Mouse (Mus musculus): ENCODE results near the gene Wdr25. TPM values are rescaled to one million over a fixed set of nuclear protein-coding genes. Genes with fewer than 3 reads are reported as not detected.

Wdr25 gene
- polyA plus RNA-seq, 1 experiment: 5.5 TPM

DNA sequence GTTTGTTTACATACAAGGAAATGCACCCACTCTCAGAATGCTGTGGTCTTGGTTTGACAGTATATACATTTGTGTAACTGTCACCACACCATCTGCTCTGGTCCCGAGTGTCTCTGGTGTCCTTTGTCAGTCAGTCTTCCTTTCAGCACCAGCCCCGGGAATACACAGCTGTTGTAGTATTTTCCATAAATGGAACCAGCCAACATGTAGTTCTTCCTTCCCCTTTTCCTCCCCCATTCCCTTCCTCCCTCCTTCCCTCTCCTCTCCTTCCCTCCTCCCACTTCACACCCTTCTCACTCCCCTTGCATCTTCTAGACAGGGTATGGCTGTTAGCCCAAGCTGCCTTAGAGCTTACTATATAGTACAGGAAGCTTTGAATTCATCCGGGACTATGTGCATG lies 36.0 kb downstream of the Wdr25 start:
- no peak for DNase-seq (ENCODE audit: low read depth, low spot score)
- WGBS: 64% methylated on average over 3 of the region's 3 CpGs

DNA sequence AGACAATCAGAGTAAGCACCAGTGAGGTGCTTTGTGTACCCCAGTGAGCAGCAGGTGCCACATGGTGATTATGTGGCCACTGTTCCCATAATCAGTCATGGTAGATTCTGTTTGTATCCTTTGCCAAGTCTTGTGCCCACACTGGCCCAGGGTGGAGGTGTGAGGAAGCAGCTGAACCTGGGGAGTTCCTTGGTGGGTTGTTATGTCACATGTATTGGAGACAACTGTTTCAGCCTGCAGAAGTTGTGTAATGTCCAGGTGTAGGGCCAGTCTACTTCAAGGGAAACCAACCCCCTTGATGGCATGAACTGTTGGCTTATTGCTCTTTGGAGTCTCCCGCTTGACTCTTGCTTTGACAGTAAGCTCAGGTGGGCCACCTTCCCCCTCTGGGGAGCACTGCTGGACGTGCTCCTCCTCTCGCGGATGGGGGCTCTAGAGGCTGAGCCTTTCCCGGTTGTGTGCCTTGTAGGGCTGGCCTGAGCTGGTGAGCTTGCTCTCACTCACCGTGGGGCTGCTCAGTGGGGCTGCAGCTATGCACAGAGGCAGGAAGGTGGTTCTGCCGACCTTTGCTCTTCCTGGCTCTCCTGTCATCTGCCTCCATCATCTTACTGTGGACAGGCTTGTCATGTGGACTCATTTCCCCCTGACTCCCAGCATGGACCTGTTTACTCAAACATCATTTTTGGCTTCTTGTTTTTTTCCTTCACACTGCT lies 38.1 kb downstream of the Wdr25 start:
- WGBS: 73% methylated on average over 7 of the region's 7 CpGs
- no peak for DNase-seq (ENCODE audit: low read depth, low spot score)

DNA sequence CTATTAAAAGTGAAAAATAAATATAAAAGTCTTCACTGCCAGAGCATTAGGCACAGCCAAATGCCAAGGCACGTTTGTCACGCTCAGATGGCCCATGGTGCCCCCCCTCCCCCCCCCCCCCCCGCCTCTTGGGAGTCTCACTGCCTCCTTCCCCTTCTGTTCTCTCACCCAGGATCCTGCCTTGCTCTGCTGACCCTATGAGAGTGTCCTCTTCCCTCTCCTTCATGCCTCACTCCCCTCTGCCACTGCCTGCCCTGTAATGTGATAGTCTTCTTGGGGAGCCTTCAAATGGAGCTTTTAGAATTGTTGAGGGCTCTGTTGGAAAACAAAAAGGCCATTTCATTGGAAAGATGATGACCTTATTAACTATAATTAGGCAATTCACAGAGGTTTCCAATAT lies 38.7 kb downstream of the Wdr25 start:
- WGBS: 60% methylated on average over 3 of the region's 3 CpGs
- DNase-seq (ENCODE audit: low read depth, low spot score): no peak

DNA sequence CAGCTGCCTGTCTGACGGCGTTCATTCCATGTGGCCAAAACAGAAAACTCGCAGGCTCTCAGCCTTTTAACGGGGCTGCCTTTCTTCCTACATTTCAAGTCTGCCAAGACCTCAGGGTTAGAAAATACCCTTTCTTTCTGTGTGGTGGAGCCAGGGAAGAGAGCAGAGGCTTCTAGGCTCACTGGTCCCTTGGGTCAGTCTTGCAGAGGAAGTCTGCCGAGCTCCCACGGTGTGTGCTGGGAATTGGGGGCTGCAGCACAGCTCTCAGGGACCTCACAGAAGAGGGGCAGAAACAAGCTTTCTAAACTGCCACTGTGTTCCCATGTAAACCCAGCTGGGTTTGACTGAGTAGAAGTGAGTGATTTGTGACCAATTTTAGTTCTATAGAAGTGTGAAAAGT lies 40.8 kb downstream of the Wdr25 start:
- DNase-seq (ENCODE audit: low read depth, low spot score): no peak
- WGBS: 85% methylated on average over 6 of the region's 6 CpGs

DNA sequence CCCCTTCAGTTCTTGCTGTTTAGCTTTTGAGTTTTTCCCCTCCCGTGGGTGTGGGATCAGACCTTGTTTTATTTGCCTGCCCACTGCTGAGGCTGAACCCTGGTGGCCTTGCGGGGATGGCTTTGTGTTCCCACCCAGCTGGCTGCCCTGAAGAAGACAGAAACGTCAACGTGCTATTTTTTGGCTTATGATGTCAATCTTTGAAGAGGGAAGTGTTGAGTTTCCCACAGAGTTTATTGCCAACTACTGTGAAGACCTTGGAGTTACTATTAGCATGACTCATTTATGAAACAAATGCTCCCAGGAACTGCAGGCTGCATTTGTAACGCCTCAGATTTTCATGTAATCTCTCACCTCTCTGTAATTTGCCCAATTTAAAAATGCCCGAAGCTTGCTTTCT lies 43.4 kb downstream of the Wdr25 start:
- no peak for DNase-seq (ENCODE audit: low read depth, low spot score)
- 12% methylated on average over 6 of the region's 6 CpGs for WGBS

DNA sequence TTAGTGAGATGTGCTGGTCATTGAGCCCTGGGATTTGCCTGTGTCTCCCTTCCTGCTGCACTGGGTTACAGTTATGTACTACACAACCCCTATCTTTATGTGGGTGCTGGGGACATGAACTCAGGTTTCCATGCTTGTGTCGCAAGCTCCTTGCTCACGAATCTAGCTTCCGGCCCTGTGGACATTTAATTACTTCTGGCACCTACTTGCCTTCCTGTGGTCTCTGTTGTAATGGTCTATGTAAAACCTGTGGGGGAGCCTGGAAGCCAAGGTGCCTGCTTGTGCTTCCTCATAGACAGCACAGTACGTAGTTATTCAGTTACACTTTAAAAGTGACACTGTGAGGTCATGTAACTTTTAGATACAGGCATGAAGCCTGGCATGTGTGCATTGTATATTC lies 44.1 kb downstream of the Wdr25 start:
- 67% methylated on average over 4 of the region's 4 CpGs for WGBS
- DNase-seq (ENCODE audit: low read depth, low spot score): no peak

DNA sequence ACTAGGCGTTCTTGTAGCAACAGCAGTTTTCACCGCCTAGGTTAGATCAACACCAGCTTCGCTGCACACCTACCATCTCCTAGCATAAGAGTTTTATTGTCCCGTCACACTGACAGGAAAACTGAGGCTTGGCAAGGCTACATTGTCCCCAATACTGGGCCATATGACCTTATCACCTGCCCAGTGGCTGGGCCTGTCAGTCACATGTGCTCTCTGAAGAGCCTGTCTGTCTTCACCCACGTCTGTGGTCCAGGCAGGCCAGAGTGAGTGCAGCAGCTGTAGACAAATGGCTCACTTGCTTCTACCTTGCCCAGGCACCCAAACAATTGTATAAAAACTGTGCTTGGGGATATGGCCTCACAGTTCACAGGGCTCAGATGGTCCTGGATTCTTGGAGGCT lies 45.4 kb downstream of the Wdr25 start:
- DNase-seq (ENCODE audit: low read depth, low spot score): no peak
- WGBS: 94% methylated on average over 5 of the region's 5 CpGs

DNA sequence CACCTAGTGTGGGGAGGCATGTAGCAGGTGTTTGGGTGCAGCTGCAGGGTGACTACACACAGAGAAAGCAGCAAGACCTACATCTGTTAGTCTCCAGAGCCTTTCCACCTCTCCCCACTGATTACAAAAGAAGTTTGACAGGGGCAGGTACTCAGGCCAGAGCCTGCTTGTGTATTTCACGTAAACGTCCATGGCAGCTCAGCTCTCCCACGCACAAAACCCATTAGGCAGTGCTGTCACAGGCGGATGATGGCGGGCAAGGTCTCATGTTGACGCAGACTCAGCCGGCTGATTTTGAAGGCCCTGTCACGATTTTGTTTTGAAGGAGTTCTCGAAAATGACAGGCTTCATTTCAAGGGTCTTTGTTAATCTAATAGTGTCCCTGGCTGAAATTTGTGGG lies 45.9 kb downstream of the Wdr25 start:
- no peak for DNase-seq (ENCODE audit: low read depth, low spot score)
- 91% methylated on average over 9 of the region's 9 CpGs for WGBS

DNA sequence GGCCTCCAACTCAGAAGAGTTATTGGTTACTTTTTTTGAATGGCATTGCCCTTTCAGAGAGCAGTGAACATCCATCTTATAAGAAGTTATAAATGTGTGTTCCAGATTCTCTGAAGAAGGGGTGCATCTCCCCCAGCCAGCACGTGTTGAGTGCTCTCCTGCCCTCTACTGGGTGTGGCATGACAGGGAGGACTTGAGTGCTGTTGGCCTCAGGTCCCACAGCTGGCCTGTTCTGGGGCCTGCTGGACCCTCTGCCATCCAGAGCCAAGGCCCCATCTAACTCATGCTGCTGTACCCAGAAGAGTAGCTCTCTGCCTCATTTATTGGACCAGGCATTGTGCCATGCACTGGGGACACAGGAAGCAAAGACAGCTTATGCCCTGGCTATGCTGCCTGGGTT lies 46.8 kb downstream of the Wdr25 start:
- WGBS: 37% methylated on average over 1 of the region's 1 CpGs

DNA sequence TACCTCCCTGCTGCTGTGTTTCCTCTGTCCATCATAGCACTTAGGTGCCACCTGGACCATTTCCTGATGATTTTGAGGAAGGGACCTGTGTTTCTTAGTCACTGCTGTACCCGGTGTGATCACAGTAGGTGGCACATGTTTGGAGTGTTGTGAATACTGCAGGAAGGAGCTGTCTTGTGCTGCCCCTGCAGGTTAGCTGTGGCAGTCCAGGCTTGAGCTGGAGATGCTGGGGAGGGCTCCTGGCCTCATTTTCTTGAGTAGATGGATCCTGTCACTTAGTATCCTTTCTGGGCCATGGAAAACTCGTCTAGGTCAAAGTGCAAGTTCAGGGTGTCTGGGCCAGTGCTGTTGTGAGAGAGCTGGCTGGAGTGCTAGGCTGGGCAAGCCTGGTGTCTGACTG lies 47.9 kb downstream of the Wdr25 start:
- 54% methylated on average over 2 of the region's 2 CpGs for WGBS
- DNase-seq (ENCODE audit: low read depth, low spot score): no peak

More for the DNA sequence above, 46.8 kb downstream of the Wdr25 start:
- DNase-seq (ENCODE audit: low read depth, low spot score): no peak

DNA sequence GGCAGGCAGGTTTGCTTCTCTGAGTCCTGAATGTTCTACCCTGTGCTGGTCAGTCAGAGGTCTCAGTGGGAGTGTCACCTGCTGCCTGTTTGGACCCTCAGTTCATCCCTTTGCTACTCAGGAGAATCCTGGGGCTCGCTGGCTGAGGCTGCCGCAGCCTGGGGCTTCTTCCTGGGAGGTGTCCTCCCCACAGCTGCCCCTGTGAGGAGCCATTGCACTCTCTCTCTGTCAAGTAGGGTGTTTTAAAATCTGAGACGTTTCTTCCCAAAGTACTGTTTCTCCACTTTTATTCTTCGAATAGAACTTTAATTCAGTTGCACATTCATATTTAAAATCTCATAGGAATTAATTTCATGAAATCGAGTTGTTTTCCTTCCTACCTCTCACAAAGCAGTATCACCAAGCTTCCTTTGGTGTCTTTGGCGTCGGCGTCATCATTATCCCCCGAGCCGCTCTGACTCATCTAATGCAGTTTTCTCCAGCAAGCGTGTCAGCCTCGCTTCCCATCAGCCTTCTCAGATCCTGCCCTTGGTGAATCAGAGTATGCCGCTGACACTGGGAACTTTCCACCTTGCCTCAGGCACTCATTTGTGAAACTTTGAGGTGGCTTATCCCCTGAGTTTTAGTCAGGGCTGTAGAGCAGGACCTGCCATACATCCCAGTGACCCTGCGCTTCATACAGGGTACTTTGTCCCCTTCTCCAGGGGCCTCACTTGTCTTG lies 48.9 kb downstream of the Wdr25 start:
- WGBS: 90% methylated on average over 14 of the region's 14 CpGs
- no peak for DNase-seq (ENCODE audit: low read depth, low spot score)

DNA sequence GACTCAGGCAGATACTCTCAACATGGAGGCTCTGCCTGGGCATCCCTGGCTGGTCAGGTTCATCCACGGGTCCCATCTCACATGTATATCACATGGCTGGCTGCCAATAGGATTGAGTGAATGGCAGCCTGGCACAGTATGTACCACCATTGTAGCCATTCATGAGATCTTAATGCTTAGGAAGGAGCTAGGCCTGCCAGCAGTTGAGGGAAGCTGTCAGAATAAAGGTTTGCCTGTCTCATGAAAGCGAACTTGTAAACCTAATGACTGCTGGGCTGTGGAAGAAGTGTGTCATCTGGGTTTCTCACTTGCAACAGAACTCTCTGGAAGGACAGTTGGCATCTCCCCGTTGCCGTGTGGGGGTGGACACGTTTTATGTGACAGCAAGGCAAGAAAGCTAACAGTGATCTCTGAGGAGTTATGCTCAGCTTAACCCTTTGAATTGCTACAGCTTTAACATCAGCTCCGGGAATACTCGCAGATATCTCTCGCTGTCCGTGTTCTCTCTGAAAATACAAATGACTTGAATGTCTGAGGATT lies 59.6 kb downstream of the Wdr25 start:
- WGBS: 81% methylated on average over 9 of the region's 9 CpGs
- DNase-seq (ENCODE audit: low read depth, low spot score): no peak

DNA sequence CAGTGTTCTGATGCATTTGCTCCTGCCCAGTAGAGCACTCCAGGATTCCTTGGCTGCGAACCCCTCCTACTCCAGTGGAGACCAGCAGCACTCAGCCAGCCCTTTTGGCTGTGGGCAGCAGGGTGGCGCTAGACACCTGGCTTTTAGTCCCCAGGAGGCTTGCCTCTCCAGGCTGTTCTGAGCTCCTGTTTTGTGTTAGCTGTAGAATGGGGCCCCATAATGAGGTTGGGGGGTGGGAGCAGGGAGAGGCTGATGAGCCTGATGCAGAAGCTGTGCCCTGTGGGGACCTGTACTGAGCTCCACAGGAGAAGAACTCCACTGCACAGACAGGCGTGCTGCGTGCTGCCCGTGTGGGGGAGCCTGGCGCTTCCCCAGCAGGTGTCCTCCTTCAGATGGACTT lies 60.4 kb downstream of the Wdr25 start:
- no peak for DNase-seq (ENCODE audit: low read depth, low spot score)
- 48% methylated on average over 6 of the region's 6 CpGs for WGBS

DNA sequence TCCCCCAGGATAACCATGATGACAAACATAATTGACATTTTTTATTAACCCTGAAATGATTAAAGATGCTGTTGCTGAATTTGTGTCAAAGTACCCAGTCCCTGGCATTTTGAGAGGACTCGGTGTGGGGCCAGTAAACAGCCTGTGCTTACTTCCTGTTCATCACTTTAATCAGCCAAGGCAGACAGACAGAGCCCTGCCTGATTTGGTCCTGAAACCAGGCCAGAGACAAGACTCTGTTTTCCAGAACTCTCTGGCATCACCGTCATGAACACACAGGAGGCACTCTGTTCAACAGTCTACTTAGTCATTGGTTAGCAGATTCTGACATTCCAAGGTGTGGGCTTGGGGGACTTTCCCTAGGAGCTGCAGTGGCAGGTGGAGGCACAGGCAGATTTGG lies 61.0 kb downstream of the Wdr25 start:
- 64% methylated on average over 2 of the region's 2 CpGs for WGBS
- DNase-seq (ENCODE audit: low read depth, low spot score): no peak

DNA sequence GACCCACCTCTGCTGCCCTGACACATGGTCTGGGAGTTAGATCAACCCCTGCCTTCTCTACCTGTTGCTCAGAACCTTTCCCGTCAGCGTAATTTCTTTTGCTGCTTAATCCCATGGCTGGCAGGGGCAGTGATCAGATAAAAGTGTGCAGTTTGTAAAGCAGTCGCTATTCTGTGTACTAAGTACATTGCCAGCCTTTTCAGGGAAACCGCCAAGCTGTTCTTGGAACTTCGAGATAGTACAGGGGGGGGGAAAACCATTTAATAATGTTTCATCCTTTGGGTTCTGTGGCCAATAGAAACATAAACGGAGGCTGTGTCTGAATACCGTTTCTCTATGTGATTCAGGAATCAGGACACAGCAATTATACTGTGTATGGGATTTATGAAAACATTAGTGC lies 65.1 kb downstream of the Wdr25 start:
- no peak for DNase-seq (ENCODE audit: low read depth, low spot score)
- 75% methylated on average over 7 of the region's 7 CpGs for WGBS

DNA sequence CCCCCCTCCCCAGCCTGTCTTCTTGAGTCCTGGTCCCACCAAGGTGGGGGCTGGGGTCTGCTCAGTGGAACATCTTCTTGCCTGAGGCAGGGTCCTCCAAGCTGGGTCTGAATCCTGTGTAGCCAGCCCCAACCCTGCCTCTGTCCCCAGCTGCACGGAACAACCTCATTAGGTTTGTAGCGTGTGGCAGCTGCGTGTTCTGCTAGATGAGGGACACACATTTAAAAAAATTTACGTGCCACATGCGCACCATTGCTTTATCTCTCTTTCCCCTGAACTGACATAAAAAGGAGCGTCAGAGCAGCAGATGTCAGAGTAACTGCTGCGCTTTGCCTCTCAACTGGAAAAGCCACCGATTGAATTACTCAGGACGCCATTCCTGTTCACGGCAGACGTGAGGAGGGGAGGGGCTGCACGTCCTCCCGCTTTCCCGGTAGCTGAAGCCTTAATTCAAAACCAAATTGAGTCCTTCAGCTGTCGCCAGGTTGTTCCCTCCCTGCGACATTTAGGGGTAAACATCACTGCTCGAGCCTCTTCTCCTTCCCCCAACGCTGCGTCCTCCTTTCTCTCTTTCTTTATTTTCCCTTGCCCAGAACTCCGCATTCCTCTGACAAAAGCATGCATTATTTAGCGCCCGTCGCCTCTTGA lies 65.7 kb downstream of the Wdr25 start:
- no peak for DNase-seq (ENCODE audit: low read depth, low spot score)
- 50% methylated on average over 23 of the region's 23 CpGs for WGBS

DNA sequence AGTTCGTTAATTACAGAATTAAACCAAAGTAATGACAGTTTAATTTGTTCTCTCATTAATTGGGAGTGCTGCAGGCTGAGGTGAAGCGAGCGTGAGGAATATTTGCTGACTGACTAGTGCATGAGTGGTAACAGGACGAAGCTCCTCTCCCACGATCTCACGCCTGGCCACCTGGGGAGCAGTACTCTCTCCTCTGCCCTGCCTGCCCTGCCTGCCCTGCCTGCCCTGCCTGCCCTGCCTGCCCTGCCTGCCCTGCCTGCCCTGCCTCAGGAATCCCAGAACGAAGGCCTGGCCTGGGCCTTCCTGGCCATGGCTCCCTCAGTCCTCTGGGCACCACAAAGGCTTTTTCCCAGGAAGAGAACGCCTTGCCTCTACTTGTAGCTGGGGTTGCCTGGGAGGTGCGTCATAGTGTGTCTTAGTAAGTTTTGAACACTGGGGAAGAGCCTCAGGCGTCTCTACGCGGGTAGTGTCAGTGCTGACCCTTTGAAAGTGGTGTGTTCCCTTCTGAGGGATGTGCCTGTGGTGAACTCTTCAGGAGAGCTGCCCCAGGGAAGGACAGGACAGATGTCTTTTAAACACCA lies 66.3 kb downstream of the Wdr25 start:
- 66% methylated on average over 12 of the region's 12 CpGs for WGBS
- no peak for DNase-seq (ENCODE audit: low read depth, low spot score)

DNA sequence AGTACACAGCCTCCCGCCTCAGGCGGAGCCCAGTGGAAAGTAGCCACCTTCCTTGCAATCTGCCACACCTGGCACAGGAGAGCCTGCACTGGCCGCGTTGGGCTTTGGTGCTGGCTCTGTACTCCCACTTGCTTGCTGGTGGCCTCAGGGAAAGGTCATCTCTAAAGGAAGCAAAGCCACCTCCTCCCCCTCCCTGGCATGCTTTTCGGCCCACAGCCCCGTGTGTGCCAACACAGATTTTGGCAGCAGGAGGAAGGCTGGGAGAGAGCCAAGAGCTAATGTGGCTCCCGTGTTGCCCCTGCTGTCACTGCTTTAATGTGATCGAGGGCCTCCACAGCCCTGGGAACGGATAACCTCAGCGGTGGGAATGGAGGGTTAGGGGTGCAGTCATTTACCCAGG lies 66.8 kb downstream of the Wdr25 start:
- DNase-seq (ENCODE audit: low read depth, low spot score): no peak
- WGBS: 30% methylated on average over 10 of the region's 10 CpGs

DNA sequence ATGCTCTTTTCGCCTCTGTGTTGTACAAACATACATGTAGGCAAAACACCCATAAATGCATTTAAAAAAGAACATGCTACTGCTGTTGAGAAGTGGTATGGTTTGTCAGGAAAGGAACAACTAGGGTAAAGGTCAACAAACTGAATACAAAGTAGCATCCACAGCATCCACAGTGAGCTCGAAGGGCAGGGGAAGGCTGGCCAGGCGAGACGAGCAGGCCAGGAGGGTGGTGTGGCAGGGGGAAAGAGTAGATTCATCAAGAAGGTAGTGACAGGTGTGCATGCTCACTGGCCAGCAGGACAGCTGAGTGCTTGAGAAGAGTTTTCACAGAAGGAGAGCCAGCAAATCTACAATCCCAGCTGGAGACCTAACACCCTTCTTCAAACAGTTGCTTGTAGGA lies 74.2 kb downstream of the Wdr25 start:
- no peak for DNase-seq (ENCODE audit: low read depth, low spot score)
- 75% methylated on average over 4 of the region's 4 CpGs for WGBS

DNA sequence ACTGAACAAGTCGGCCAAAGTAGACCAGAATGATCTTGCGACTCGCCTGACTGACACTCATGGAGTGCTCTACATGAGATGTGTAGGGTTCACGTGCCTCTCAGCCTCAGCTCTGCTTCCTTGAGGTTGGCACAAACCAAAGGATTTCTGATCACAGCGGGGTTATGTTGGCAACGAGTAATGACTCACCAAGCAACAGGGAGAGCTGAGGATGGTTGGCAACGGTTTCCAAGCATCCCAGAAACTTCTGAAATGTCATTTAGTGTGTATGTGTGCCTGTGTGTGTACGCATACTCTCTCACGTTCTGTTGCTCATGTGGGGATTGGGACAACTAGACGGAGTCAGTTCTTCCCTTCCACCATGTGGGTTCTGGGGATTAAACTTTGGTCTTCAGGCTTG lies 74.6 kb downstream of the Wdr25 start:
- WGBS: 84% methylated on average over 10 of the region's 10 CpGs
- DNase-seq (ENCODE audit: low read depth, low spot score): no peak
